Mouse (Mus musculus): ENCODE results near the gene Olfr629. TPM values are rescaled to one million over a fixed set of nuclear protein-coding genes. Genes with fewer than 3 reads are reported as not detected.
"Not testable (repeated sequence)": the region's sequence is repeated elsewhere in the genome, so short reads cannot be mapped to it uniquely, and the experiment has no call there.

The Olfr629 gene
- polyA plus RNA-seq (2015; fragmentation: Nextera tagmentation; extraction: Ambion mirVana) = not detected in 2 replicates

GRCm38 (mm10) chr7:103744843-103745242, at the start of gene Olfr629:
Olfr629 (minus strand) TSS chr7:103744943.
- no peak for DNase-seq (ENCODE audit: low spot score)

- DNase-seq (ENCODE audit: low spot score) = peak; percentile 9
Measured at GRCm38 (mm10) chr7:103792669-103793388, 48.1 kb upstream of the Olfr629 start.

- no peak for DNase-seq (ENCODE audit: low spot score)
Measured at GRCm38 (mm10) chr7:103791721-103792120, 47.0 kb upstream of the Olfr629 start, which contains the start of gene Olfr67. Olfr67 (minus strand) TSS chr7:103791821.

GRCm38 (mm10) chr7:103779598-103779997, 34.9 kb upstream of the Olfr629 start, which contains the start of gene Olfr68:
Olfr68 (minus strand) TSS chr7:103779698.
- no peak for DNase-seq (ENCODE audit: low spot score)

GRCm38 (mm10) chr7:103777652-103778051, 32.9 kb upstream of the Olfr629 start:
- not testable (repeated sequence) for DNase-seq (ENCODE audit: low spot score)

GRCm38 (mm10) chr7:103771494-103771893, 26.8 kb upstream of the Olfr629 start, which contains the start of gene Olfr69:
Olfr69 (minus strand) TSS chr7:103771594.
- DNase-seq (ENCODE audit: low spot score) = no peak

GRCm38 (mm10) chr7:103767687-103768086, 22.9 kb upstream of the Olfr629 start:
- not testable (repeated sequence) for DNase-seq (ENCODE audit: low spot score)

- DNase-seq (ENCODE audit: low spot score) = peak; percentile 22
Measured at GRCm38 (mm10) chr7:103762212-103762611, 17.5 kb upstream of the Olfr629 start.

- no peak for DNase-seq (ENCODE audit: low spot score)
Measured at GRCm38 (mm10) chr7:103757233-103757632, 12.5 kb upstream of the Olfr629 start, which contains the start of gene Olfr630. Olfr630 (minus strand) TSS chr7:103757333.

GRCm38 (mm10) chr7:103730074-103730473, 14.7 kb downstream of the Olfr629 start, which contains the start of gene Olfr628:
Olfr628 (plus strand) TSS chr7:103730374.
- DNase-seq (ENCODE audit: low spot score) = no peak

- DNase-seq (ENCODE audit: low spot score) = not testable (repeated sequence)
Measured at GRCm38 (mm10) chr7:103716398-103716797, 28.3 kb downstream of the Olfr629 start.

- DNase-seq (ENCODE audit: low spot score) = no peak
Measured at GRCm38 (mm10) chr7:103714371-103714770, 30.4 kb downstream of the Olfr629 start, which contains the start of gene Olfr243. Olfr243 (plus strand) TSS chr7:103714671.

- peak; percentile 42 for DNase-seq (ENCODE audit: low spot score)
Measured at GRCm38 (mm10) chr7:103712024-103712423, 32.7 kb downstream of the Olfr629 start.

GRCm38 (mm10) chr7:103699469-103699868, 45.3 kb downstream of the Olfr629 start:
- no peak for DNase-seq (ENCODE audit: low spot score)

Other genes with a start within 250 kb of the Olfr629 start
- not detected in 2 replicates for gene Olfr609, start 246.9 kb downstream of the Olfr629 start, polyA plus RNA-seq (2015; fragmentation: Nextera tagmentation; extraction: Ambion mirVana)
- not detected in 2 replicates for gene Olfr610, start 232.8 kb downstream of the Olfr629 start, polyA plus RNA-seq (2015; fragmentation: Nextera tagmentation; extraction: Ambion mirVana)
- gene Olfr611, start 224.1 kb downstream of the Olfr629 start, polyA plus RNA-seq (2015; fragmentation: Nextera tagmentation; extraction: Ambion mirVana) = not detected in 2 replicates
- gene Olfr612, start 202.2 kb downstream of the Olfr629 start, polyA plus RNA-seq (2015; fragmentation: Nextera tagmentation; extraction: Ambion mirVana) = not detected in 2 replicates
- gene Olfr613, start 196.9 kb downstream of the Olfr629 start, polyA plus RNA-seq (2015; fragmentation: Nextera tagmentation; extraction: Ambion mirVana) = not detected in 2 replicates
- gene Olfr615, start 188.9 kb downstream of the Olfr629 start, polyA plus RNA-seq (2015; fragmentation: Nextera tagmentation; extraction: Ambion mirVana) = not detected in 2 replicates
- gene Olfr616, start 175.8 kb downstream of the Olfr629 start, polyA plus RNA-seq (2015; fragmentation: Nextera tagmentation; extraction: Ambion mirVana) = not detected in 2 replicates
- gene Olfr617, start 171.9 kb downstream of the Olfr629 start, polyA plus RNA-seq (2015; fragmentation: Nextera tagmentation; extraction: Ambion mirVana) = not detected in 2 replicates
- not detected in 2 replicates for gene Olfr618, start 154.8 kb downstream of the Olfr629 start, polyA plus RNA-seq (2015; fragmentation: Nextera tagmentation; extraction: Ambion mirVana)
- not detected in 2 replicates for gene Olfr619, start 144.4 kb downstream of the Olfr629 start, polyA plus RNA-seq (2015; fragmentation: Nextera tagmentation; extraction: Ambion mirVana)
- not detected in 2 replicates for gene Olfr620, start 132.4 kb downstream of the Olfr629 start, polyA plus RNA-seq (2015; fragmentation: Nextera tagmentation; extraction: Ambion mirVana)
- not detected in 2 replicates for gene Olfr622, start 102.2 kb downstream of the Olfr629 start, polyA plus RNA-seq (2015; fragmentation: Nextera tagmentation; extraction: Ambion mirVana)
- gene Olfr623, start 81.2 kb downstream of the Olfr629 start, polyA plus RNA-seq (2015; fragmentation: Nextera tagmentation; extraction: Ambion mirVana) = not detected in 2 replicates
- not detected in 2 replicates for gene Olfr624, start 73.8 kb downstream of the Olfr629 start, polyA plus RNA-seq (2015; fragmentation: Nextera tagmentation; extraction: Ambion mirVana)
- not detected in 2 replicates for gene Olfr625-ps1, start 62.2 kb downstream of the Olfr629 start, polyA plus RNA-seq (2015; fragmentation: Nextera tagmentation; extraction: Ambion mirVana)
- gene Olfr243, start 30.3 kb downstream of the Olfr629 start, polyA plus RNA-seq (2015; fragmentation: Nextera tagmentation; extraction: Ambion mirVana) = not detected in 2 replicates
- not detected in 2 replicates for gene Olfr628, start 14.6 kb downstream of the Olfr629 start, polyA plus RNA-seq (2015; fragmentation: Nextera tagmentation; extraction: Ambion mirVana)
- gene Olfr630, start 12.4 kb upstream of the Olfr629 start, polyA plus RNA-seq (2015; fragmentation: Nextera tagmentation; extraction: Ambion mirVana) = not detected in 2 replicates
- gene Olfr69, start 26.7 kb upstream of the Olfr629 start, polyA plus RNA-seq (2015; fragmentation: Nextera tagmentation; extraction: Ambion mirVana) = not detected in 2 replicates
- not detected in 2 replicates for gene Olfr68, start 34.8 kb upstream of the Olfr629 start, polyA plus RNA-seq (2015; fragmentation: Nextera tagmentation; extraction: Ambion mirVana)
- gene Olfr67, start 46.9 kb upstream of the Olfr629 start, polyA plus RNA-seq (2015; fragmentation: Nextera tagmentation; extraction: Ambion mirVana) = not detected in 2 replicates
- gene Hbb-bt, start 69.1 kb upstream of the Olfr629 start, polyA plus RNA-seq (2015; fragmentation: Nextera tagmentation; extraction: Ambion mirVana) = 224 and 268 TPM in 2 replicates
- gene Hbb-bs, start 83.2 kb upstream of the Olfr629 start, polyA plus RNA-seq (2015; fragmentation: Nextera tagmentation; extraction: Ambion mirVana) = 1,063 and 1,204 TPM in 2 replicates
- gene Hbb-bh2, start 95.6 kb upstream of the Olfr629 start, polyA plus RNA-seq (2015; fragmentation: Nextera tagmentation; extraction: Ambion mirVana) = not detected in 2 replicates
- 0.88 and 1.3 TPM in 2 replicates for gene Hbb-bh1, start 98.2 kb upstream of the Olfr629 start, polyA plus RNA-seq (2015; fragmentation: Nextera tagmentation; extraction: Ambion mirVana)
- 2.1 and 2.6 TPM in 2 replicates for gene Hbb-y, start 108.3 kb upstream of the Olfr629 start, polyA plus RNA-seq (2015; fragmentation: Nextera tagmentation; extraction: Ambion mirVana)
- not detected in 2 replicates for gene Olfr66, start 141.3 kb upstream of the Olfr629 start, polyA plus RNA-seq (2015; fragmentation: Nextera tagmentation; extraction: Ambion mirVana)
- not detected in 2 replicates for gene Olfr64, start 149.5 kb upstream of the Olfr629 start, polyA plus RNA-seq (2015; fragmentation: Nextera tagmentation; extraction: Ambion mirVana)
- gene Olfr65, start 158.5 kb upstream of the Olfr629 start, polyA plus RNA-seq (2015; fragmentation: Nextera tagmentation; extraction: Ambion mirVana) = not detected in 2 replicates
- not detected in 2 replicates for gene Olfr631, start 183.9 kb upstream of the Olfr629 start, polyA plus RNA-seq (2015; fragmentation: Nextera tagmentation; extraction: Ambion mirVana)
- gene Olfr632, start 189.4 kb upstream of the Olfr629 start, polyA plus RNA-seq (2015; fragmentation: Nextera tagmentation; extraction: Ambion mirVana) = not detected in 2 replicates
- gene Olfr633, start 199.5 kb upstream of the Olfr629 start, polyA plus RNA-seq (2015; fragmentation: Nextera tagmentation; extraction: Ambion mirVana) = not detected in 2 replicates
- not detected in 2 replicates for gene Olfr635, start 226.2 kb upstream of the Olfr629 start, polyA plus RNA-seq (2015; fragmentation: Nextera tagmentation; extraction: Ambion mirVana)